Mouse (Mus musculus) MEL (cell line): Measurements from ENCODE around the gene Nkd1. TPM values are rescaled to one million over a fixed set of nuclear protein-coding genes. Genes with fewer than 3 reads are reported as not detected.

Experiments
- DNase-seq: peaks from one replicate; pipeline ENCODE4 v3.0.0; 2011; ENCODE audit warnings: low read depth, low spot score
- H3K27ac ChIP-seq: 2 replicates; pipeline ENCODE4 v1.5.1; 2012; ENCODE audit warnings: low read depth, mild to moderate bottlenecking, control low read depth, low read length, moderate library complexity; ENCODE audit not compliant: control insufficient read depth
- H3K27me3 ChIP-seq, 2 experiments: fragments of 150-350 bp in 1 of 2; sonication (generic) in 1 of 2; 2 replicates each; pipeline ENCODE4 v1.6.1; 2012; ENCODE audit warnings: low read length in 2 of 2, mild to moderate bottlenecking in 2 of 2, improper control_type of control experiment in 1 of 2, moderate library complexity in 1 of 2; ENCODE audit not compliant: insufficient read depth in 2 of 2, control insufficient read depth in 1 of 2
- H3K36me3 ChIP-seq, 2 experiments: 2 replicates each; pipeline ENCODE4 v1.6.1; 2012 to 2014; ENCODE audit warnings: low read length in 2 of 2, improper control_type of control experiment in 1 of 2, inconsistent platforms in 1 of 2, mild to moderate bottlenecking in 1 of 2; ENCODE audit not compliant: insufficient read depth in 2 of 2, control insufficient read depth in 1 of 2
- H3K4me1 ChIP-seq, 2 experiments: fragments of 150-350 bp in 1 of 2; sonication (generic) in 1 of 2; 2 replicates each; pipeline ENCODE4 v1.6.1; 2012; ENCODE audit warnings: low read length in 2 of 2, improper control_type of control experiment in 1 of 2, mild to moderate bottlenecking in 1 of 2; ENCODE audit not compliant: insufficient read depth in 2 of 2, control insufficient read depth in 1 of 2
- H3K4me3 ChIP-seq, 2 experiments: fragments of 150-350 bp in 1 of 2; sonication (generic) in 1 of 2; 2 replicates each; pipeline ENCODE4 v1.5.1; 2012; ENCODE audit warnings: low read depth in 2 of 2, low read length in 2 of 2, mild to moderate bottlenecking in 2 of 2, moderate library complexity in 2 of 2, control low read depth in 1 of 2, improper control_type of control experiment in 1 of 2; ENCODE audit not compliant: control insufficient read depth in 1 of 2, insufficient read depth in 1 of 2
- H3K79me2 ChIP-seq: 2 replicates; pipeline ENCODE4 v1.6.1; 2012; ENCODE audit warnings: mild to moderate bottlenecking, low read length, moderate library complexity; ENCODE audit not compliant: control insufficient read depth, poor library complexity, insufficient read depth
- H3K9ac ChIP-seq: 2 replicates; pipeline ENCODE4 v1.6.1; 2012; ENCODE audit warnings: low read depth, mild to moderate bottlenecking, control low read depth, low read length, moderate library complexity; ENCODE audit not compliant: control insufficient read depth, poor library complexity, severe bottlenecking
- H3K9me3 ChIP-seq: fragments of 150-350 bp; sonication (generic); replicated peaks from 2 replicates; pipeline ENCODE4 v1.6.1; 2012; ENCODE audit warnings: mild to moderate bottlenecking, low read length, improper control_type of control experiment, moderate library complexity; ENCODE audit not compliant: insufficient read depth
- BHLHE40 ChIP-seq: IDR thresholded peaks from 2 replicates; pipeline ENCODE4 v1.6.1; 2012; ENCODE audit warnings: low read depth, mild to moderate bottlenecking, inconsistent platforms, low read length, improper control_type of control experiment, borderline replicate concordance
- E2F4 ChIP-seq: IDR thresholded peaks from 2 replicates; pipeline ENCODE4 v1.6.1; 2011; ENCODE audit warnings: low read depth, low read length, improper control_type of control experiment, borderline replicate concordance
- ELF1 ChIP-seq: IDR thresholded peaks from 2 replicates; pipeline ENCODE4 v1.6.1; 2014; ENCODE audit warnings: low read depth, mild to moderate bottlenecking, inconsistent platforms, low read length, improper control_type of control experiment, moderate library complexity
- EP300 ChIP-seq, 2 experiments: IDR thresholded peaks; 2 replicates each; pipeline ENCODE4 v1.6.1; 2011; ENCODE audit warnings: improper control_type of control experiment in 2 of 2, low read length in 2 of 2, low read depth in 1 of 2, mild to moderate bottlenecking in 1 of 2
- ETS1 ChIP-seq: IDR thresholded peaks from 2 replicates; pipeline ENCODE4 v1.6.1; 2012; ENCODE audit warnings: low read depth, mild to moderate bottlenecking, inconsistent platforms, low read length, improper control_type of control experiment, moderate library complexity
- HCFC1 ChIP-seq: IDR thresholded peaks from 2 replicates; pipeline ENCODE4 v1.6.1; 2012; ENCODE audit warnings: low read depth, mild to moderate bottlenecking, inconsistent platforms, low read length, improper control_type of control experiment, moderate library complexity
- JUND ChIP-seq: IDR thresholded peaks from 2 replicates; pipeline ENCODE4 v1.6.1; 2011; ENCODE audit warnings: low read depth, mild to moderate bottlenecking, improper control_type of control experiment, low read length
- KAT2A ChIP-seq: conservative IDR thresholded peaks from 2 replicates; pipeline ENCODE4 v1.6.1; 2012; ENCODE audit warnings: low read depth, low read length, improper control_type of control experiment, inconsistent platforms
- MAZ ChIP-seq: IDR thresholded peaks from 2 replicates; pipeline ENCODE4 v1.6.1; 2012; ENCODE audit warnings: low read depth, mild to moderate bottlenecking, inconsistent platforms, low read length, improper control_type of control experiment
- MEF2A ChIP-seq: IDR thresholded peaks from 2 replicates; pipeline ENCODE4 v1.6.1; 2014; ENCODE audit warnings: low read depth, mild to moderate bottlenecking, inconsistent platforms, low read length, improper control_type of control experiment; ENCODE audit not compliant: poor library complexity, insufficient replicate concordance, severe bottlenecking; ENCODE audit errors: extremely low read depth
- MYB ChIP-seq: IDR thresholded peaks from 2 replicates; pipeline ENCODE4 v1.6.1; 2011; ENCODE audit warnings: mild to moderate bottlenecking, low read depth, low read length, improper control_type of control experiment
- MYC ChIP-seq: IDR thresholded peaks from 2 replicates; pipeline ENCODE4 v1.6.1; 2011; ENCODE audit warnings: low read depth, mild to moderate bottlenecking, low read length, improper control_type of control experiment, moderate library complexity
- NELFE ChIP-seq: IDR thresholded peaks from 2 replicates; pipeline ENCODE4 v1.6.1; 2011; ENCODE audit warnings: low read depth, low read length, improper control_type of control experiment
- POLR2A ChIP-seq, 2 experiments: IDR thresholded peaks; 2 replicates each; pipeline ENCODE4 v1.6.1; 2011 to 2012; ENCODE audit warnings: low read length in 2 of 2, mild to moderate bottlenecking in 2 of 2, control low read depth in 1 of 2, improper control_type of control experiment in 1 of 2, low read depth in 1 of 2, moderate library complexity in 1 of 2; ENCODE audit not compliant: control insufficient read depth in 1 of 2, insufficient read depth in 1 of 2, poor library complexity in 1 of 2
- POLR2AphosphoS2 ChIP-seq: IDR thresholded peaks from 2 replicates; pipeline ENCODE4 v1.6.1; 2011; ENCODE audit warnings: low read length, improper control_type of control experiment
- POLR2AphosphoS5 ChIP-seq: IDR thresholded peaks from 2 replicates; pipeline ENCODE4 v1.6.1; 2012; ENCODE audit warnings: low read depth, borderline replicate concordance, mild to moderate bottlenecking, inconsistent platforms, low read length, moderate library complexity, mixed read lengths
- RCOR1 ChIP-seq: IDR thresholded peaks from 2 replicates; pipeline ENCODE4 v1.6.1; 2012; ENCODE audit warnings: low read depth, mild to moderate bottlenecking, inconsistent platforms, low read length, improper control_type of control experiment
- SIN3A ChIP-seq: IDR thresholded peaks from 2 replicates; pipeline ENCODE4 v1.6.1; 2012; ENCODE audit warnings: low read length, improper control_type of control experiment, inconsistent platforms
- SMC3 ChIP-seq: IDR thresholded peaks from 2 replicates; pipeline ENCODE4 v1.6.1; 2011; ENCODE audit warnings: low read depth, low read length, improper control_type of control experiment
- TAL1 ChIP-seq: IDR thresholded peaks from 2 replicates; pipeline ENCODE4 v1.6.1; 2012; ENCODE audit warnings: mild to moderate bottlenecking, inconsistent platforms, low read length, moderate library complexity, mixed read lengths
- TBP ChIP-seq: IDR thresholded peaks from 2 replicates; pipeline ENCODE4 v1.8.0; 2011; ENCODE audit warnings: low read depth, low read length, improper control_type of control experiment
- ZMIZ1 ChIP-seq: IDR thresholded peaks from 2 replicates; pipeline ENCODE4 v1.6.1; 2012; ENCODE audit warnings: low read depth, mild to moderate bottlenecking, inconsistent platforms, low read length, improper control_type of control experiment, moderate library complexity
- polyA plus RNA-seq, 2 experiments: library from polyadenylated mRNA; stranded (reverse) in 1 of 2; unstranded in 1 of 2; fragments of >175 nt in 1 of 2; fragments of >200 nt in 1 of 2; gene quantifications; 2 replicates each; pipeline versions ENCODE4 v1.2.1 to v1.2.4; 2012; ENCODE audit warnings: low replicate concordance in 2 of 2, low read depth in 1 of 2; ENCODE audit not compliant: insufficient read length in 2 of 2, insufficient read depth in 1 of 2, missing spikeins in 1 of 2
- total RNA-seq: library from RNA; depleted of rRNA; stranded (reverse); fragments of 300-350 nt; gene quantifications from 2 replicates; pipeline ENCODE4 v1.2.3, GENCODE M21; 2012

Gene Nkd1
- total and polyA plus RNA-seq, 3 experiments = not detected

GRCm38 (mm10) chr8:88539963-88540362 lies 18.8 kb downstream of the Nkd1 start:
- H3K9ac ChIP-seq = no peak overlapping the region
- H3K4me3 ChIP-seq = no peak overlapping the region
- no peaks in the 10 kb centered on the region for H3K27me3 ChIP-seq
- H3K79me2 ChIP-seq = no peaks in the 10 kb centered on the region
- H3K36me3 ChIP-seq = no peaks in the 10 kb centered on the region
- no peak for DNase-seq
- no peaks in the 10 kb centered on the region for H3K9me3 ChIP-seq
- TF ChIP-seq MEF2A (no peak), BHLHE40 (no peak), ETS1 (no peak), POLR2A (IDR thresholded peaks at IDR 0.05; ENCODE audit: control insufficient read depth in 1 of 2, insufficient read depth in 1 of 2, low read depth in 1 of 2, low read length in 2 of 2, poor library complexity in 1 of 2) (no peak), TBP (no peak), POLR2AphosphoS5 (no peak), JUND (no peak), TAL1 (no peak), ZMIZ1 (no peak), SIN3A (no peak), MAZ (no peak), MYC (no peak), RCOR1 (no peak), HCFC1 (no peak), KAT2A (no peak), POLR2AphosphoS2 (no peak)
- H3K27ac ChIP-seq = no peak overlapping the region
- no peaks in the 10 kb centered on the region for H3K4me1 ChIP-seq

GRCm38 (mm10) chr8:88542596-88543213 lies 21.6 kb downstream of the Nkd1 start:
- Histone ChIP-seq H3K27ac (no peak overlapping the region), H3K9me3 (no peaks in the 10 kb centered on the region), H3K4me3 (no peak overlapping the region), H3K4me1 (no peaks in the 10 kb centered on the region), H3K9ac (no peak overlapping the region), H3K79me2 (no peaks in the 10 kb centered on the region), H3K27me3 (no peaks in the 10 kb centered on the region), H3K36me3 (no peaks in the 10 kb centered on the region)
- DNase-seq = no peak
- TF ChIP-seq JUND (no peak), EP300 (IDR thresholded peaks at IDR 0.05; ENCODE audit: low read depth in 1 of 2, low read length in 2 of 2) (no peak), E2F4 (no peak), SMC3 (no peak), NELFE (no peak), MYB (no peak), ELF1 (no peak)
